Mouse (Mus musculus) heart, embryonic 11.5 days (tissue): Measurements from ENCODE around the gene Lmod2. TPM values are rescaled to one million over a fixed set of nuclear protein-coding genes. Genes with fewer than 3 reads are reported as not detected.

ENCODE experiments used
- ATAC-seq: fragments of 200-750 bp; cut with Nextera tagmentation; replicated peaks from 2 replicates; pipeline ENCODE4 v1.8.0; 2017; ENCODE audit warnings: moderate library complexity; ENCODE audit not compliant: insufficient number of reproducible peaks, low FRiP score, low TSS enrichment
- H3K27ac ChIP-seq: fragments of 300-500 bp; sonication (generic); 2 replicates; pipeline ENCODE4 v1.5.1; 2014; ENCODE audit warnings: mild to moderate bottlenecking, low read depth, low read length
- H3K27me3 ChIP-seq: fragments of 300-500 bp; sonication (generic); 2 replicates; pipeline ENCODE4 v1.6.1; 2014; ENCODE audit warnings: mild to moderate bottlenecking, low read length, mixed read lengths; ENCODE audit not compliant: control insufficient read depth, insufficient read depth
- H3K36me3 ChIP-seq: fragments of 300-500 bp; sonication (generic); 2 replicates; pipeline ENCODE4 v1.6.1; 2014; ENCODE audit warnings: mild to moderate bottlenecking, low read length, moderate library complexity, mixed read lengths; ENCODE audit not compliant: control insufficient read depth, insufficient read depth
- H3K4me1 ChIP-seq: fragments of 300-500 bp; sonication (generic); 2 replicates; pipeline ENCODE4 v1.6.1; 2014; ENCODE audit warnings: low read length; ENCODE audit not compliant: control insufficient read depth, insufficient read depth
- H3K4me2 ChIP-seq: fragments of 300-500 bp; sonication (generic); 2 replicates; pipeline ENCODE4 v1.6.1; 2014; ENCODE audit warnings: mild to moderate bottlenecking, moderate library complexity
- H3K4me3 ChIP-seq: fragments of 300-500 bp; sonication (generic); 2 replicates; pipeline ENCODE4 v1.5.1; 2014; ENCODE audit warnings: low read depth, low read length
- H3K9ac ChIP-seq: fragments of 300-500 bp; sonication (generic); 2 replicates; pipeline ENCODE4 v1.6.1; 2014; ENCODE audit warnings: mild to moderate bottlenecking, low read depth, low read length, moderate library complexity
- H3K9me3 ChIP-seq: fragments of 300-500 bp; sonication (generic); replicated peaks from 2 replicates; pipeline ENCODE4 v1.6.1; 2016; ENCODE audit warnings: low read length; ENCODE audit not compliant: control insufficient read depth
- WGBS: fragments of 180-500 bp; shearing (Covaris S2); extraction: QIAGEN DNeasy Blood & Tissue Kit; methylation state at CpG from one replicate; pipeline ENCODE4 v1.1.7; 2014; ENCODE audit not compliant: insufficient replicate concordance; 5-methylcytosine and 5-hydroxymethylcytosine counted together
- polyA plus RNA-seq: library from polyadenylated mRNA; unstranded; fragments of >200 nt; fragmentation: Nextera tagmentation; extraction: Ambion mirVana; gene quantifications from 2 replicates; pipeline ENCODE4 v1.2.1, GENCODE M21; 2014

Gene Lmod2
- polyA plus RNA-seq, 1 experiment from 2014 or later: 43.7 TPM

DNA sequence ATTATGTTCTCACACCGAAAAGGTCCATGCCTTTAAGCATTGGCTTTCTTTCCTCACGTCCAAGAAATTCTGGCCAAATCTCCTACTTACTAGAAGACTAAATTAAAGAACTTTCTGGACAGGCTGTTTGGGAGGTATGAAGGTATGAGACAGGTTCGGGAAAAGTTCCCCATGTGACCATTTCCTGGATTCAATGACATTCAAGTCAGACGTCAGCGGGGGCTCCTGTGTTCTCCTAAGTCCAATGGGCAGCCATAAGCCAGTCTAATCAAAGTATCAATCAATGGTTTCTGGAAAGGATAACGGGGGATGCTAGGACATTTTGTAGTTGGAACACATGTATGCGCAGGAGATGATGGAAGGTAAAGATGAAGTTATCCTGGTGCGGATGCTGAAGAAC lies 8.1 kb downstream of the Lmod2 start:
- no peak overlapping the region for H3K27ac ChIP-seq
- 87% methylated on average over 8 of the region's 8 CpGs for WGBS
- H3K27me3 ChIP-seq: no peaks in the 10 kb centered on the region
- H3K36me3 ChIP-seq: peaks cover 9% of the 10 kb centered on the region; the same call in 1 of the 2 replicates
- no peak overlapping the region for H3K4me2 ChIP-seq
- no peak overlapping the region for H3K4me3 ChIP-seq
- H3K9me3 ChIP-seq: no peaks in the 10 kb centered on the region
- H3K4me1 ChIP-seq: peaks cover 16% of the 10 kb centered on the region
- no peak for ATAC-seq
- H3K9ac ChIP-seq: no peak overlapping the region

- H3K27ac ChIP-seq: no peak overlapping the region
- no peak for ATAC-seq
- H3K27me3 ChIP-seq: no peaks in the 10 kb centered on the region
- no peak overlapping the region for H3K9ac ChIP-seq
- no peak overlapping the region for H3K4me3 ChIP-seq
- H3K9me3 ChIP-seq: no peaks in the 10 kb centered on the region
- H3K4me2 ChIP-seq: no peak overlapping the region
- H3K4me1 ChIP-seq: peaks cover 8% of the 10 kb centered on the region
- peaks cover 9% of the 10 kb centered on the region; the same call in 1 of the 2 replicates for H3K36me3 ChIP-seq
- WGBS: 67% methylated on average over 10 of the region's 10 CpGs
Measured at GRCm38 (mm10) chr6:24606512-24606911, 8.9 kb downstream of the Lmod2 start.

GRCm38 (mm10) chr6:24607531-24607930 lies 10.0 kb downstream of the Lmod2 start:
- 0 out of 2 replicates have a peak, but pooled peaks cover 5% of the 10 kb centered on the region for H3K4me1 ChIP-seq
- H3K9me3 ChIP-seq: no peaks in the 10 kb centered on the region
- 83% methylated on average over 15 of the region's 15 CpGs for WGBS
- no peak overlapping the region for H3K4me3 ChIP-seq
- no peak for ATAC-seq
- H3K36me3 ChIP-seq: peaks cover 9% of the 10 kb centered on the region; the same call in 1 of the 2 replicates
- H3K27ac ChIP-seq: no peak overlapping the region
- H3K27me3 ChIP-seq: no peaks in the 10 kb centered on the region
- no peak overlapping the region for H3K9ac ChIP-seq
- H3K4me2 ChIP-seq: no peak overlapping the region

- H3K27me3 ChIP-seq: no peaks in the 10 kb centered on the region
- H3K36me3 ChIP-seq: peaks cover 9% of the 10 kb centered on the region; the same call in 1 of the 2 replicates
- H3K27ac ChIP-seq: no peak overlapping the region
- ATAC-seq: no peak
- H3K9me3 ChIP-seq: no peaks in the 10 kb centered on the region
- H3K4me2 ChIP-seq: no peak overlapping the region
- 65% methylated on average over 4 of the region's 4 CpGs for WGBS
- H3K4me1 ChIP-seq: 0 out of 2 replicates have a peak, but pooled peaks cover 6% of the 10 kb centered on the region
- H3K4me3 ChIP-seq: no peak overlapping the region
- H3K9ac ChIP-seq: no peak overlapping the region
Measured at GRCm38 (mm10) chr6:24608129-24608528, 10.6 kb downstream of the Lmod2 start.

DNA sequence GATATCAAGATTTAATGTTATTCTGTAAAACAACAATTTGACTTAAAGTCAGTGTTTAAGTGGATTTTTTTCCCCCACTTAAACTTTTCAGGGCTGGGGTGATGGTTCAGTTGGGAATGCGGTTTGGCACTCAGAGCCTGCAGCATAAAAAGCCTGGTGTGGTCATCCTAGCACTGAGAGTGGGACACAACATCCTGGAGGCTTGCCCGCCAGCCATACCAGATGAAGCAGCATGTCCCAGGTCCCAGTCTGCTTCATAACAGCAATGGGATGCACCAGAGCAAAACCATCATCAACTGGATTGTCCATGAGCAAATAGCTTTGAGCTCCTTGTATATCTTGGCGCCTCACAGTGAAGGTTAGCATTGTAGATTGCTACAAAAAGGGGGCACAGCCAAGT lies 11.1 kb downstream of the Lmod2 start:
- Histone ChIP-seq H3K27me3 (no peaks in the 10 kb centered on the region), H3K4me1 (0 out of 2 replicates have a peak, but pooled peaks cover 6% of the 10 kb centered on the region), H3K9me3 (no peaks in the 10 kb centered on the region), H3K9ac (no peak overlapping the region), H3K27ac (no peak overlapping the region), H3K4me3 (no peak overlapping the region), H3K4me2 (no peak overlapping the region), H3K36me3 (peaks cover 9% of the 10 kb centered on the region; the same call in 1 of the 2 replicates)
- ATAC-seq: no peak
- 91% methylated on average over 3 of the region's 3 CpGs for WGBS

- H3K27ac ChIP-seq: no peak overlapping the region
- 0 out of 2 replicates have a peak, but pooled peaks cover 6% of the 10 kb centered on the region for H3K4me1 ChIP-seq
- no peak overlapping the region for H3K4me2 ChIP-seq
- 67% methylated on average over 4 of the region's 4 CpGs for WGBS
- H3K36me3 ChIP-seq: peaks cover 4% of the 10 kb centered on the region; the same call in 1 of the 2 replicates
- no peaks in the 10 kb centered on the region for H3K27me3 ChIP-seq
- ATAC-seq: no peak
- no peaks in the 10 kb centered on the region for H3K9me3 ChIP-seq
- H3K9ac ChIP-seq: no peak overlapping the region
- no peak overlapping the region for H3K4me3 ChIP-seq
Measured at GRCm38 (mm10) chr6:24609531-24609930, 12.0 kb downstream of the Lmod2 start.

- peaks cover 4% of the 10 kb centered on the region; the same call in 1 of the 2 replicates for H3K36me3 ChIP-seq
- WGBS: 84% methylated on average over 4 of the region's 4 CpGs
Measured at GRCm38 (mm10) chr6:24610358-24610757, 12.8 kb downstream of the Lmod2 start.

GRCm38 (mm10) chr6:24612074-24612755 lies 14.7 kb downstream of the Lmod2 start:
- 0 out of 2 replicates have a peak, but pooled peaks cover 6% of the 10 kb centered on the region for H3K4me1 ChIP-seq
- no peak for ATAC-seq
- H3K9ac ChIP-seq: no peak overlapping the region
- H3K27ac ChIP-seq: no peak overlapping the region
- H3K4me3 ChIP-seq: no peak overlapping the region
- 55% methylated on average over 7 of the region's 7 CpGs for WGBS
- H3K36me3 ChIP-seq: peaks cover 7% of the 10 kb centered on the region; the same call in 1 of the 2 replicates
- no peaks in the 10 kb centered on the region for H3K27me3 ChIP-seq
- H3K9me3 ChIP-seq: no peaks in the 10 kb centered on the region
- H3K4me2 ChIP-seq: no peak overlapping the region

More at GRCm38 (mm10) chr6:24610358-24610757, 12.8 kb downstream of the Lmod2 start:
- Histone ChIP-seq H3K27me3 (no peaks in the 10 kb centered on the region), H3K9me3 (no peaks in the 10 kb centered on the region), H3K27ac (no peak overlapping the region), H3K9ac (no peak overlapping the region), H3K4me1 (0 out of 2 replicates have a peak, but pooled peaks cover 6% of the 10 kb centered on the region), H3K4me2 (no peak overlapping the region), H3K4me3 (no peak overlapping the region)
- no peak for ATAC-seq
